Mouse (Mus musculus) myocyte (in vitro differentiated cells): Measurements from ENCODE around the gene Gm9972. TPM values are rescaled to one million over a fixed set of nuclear protein-coding genes. Genes with fewer than 3 reads are reported as not detected.

Experiments
- H3K27me3 ChIP-seq: one replicate; pipeline ENCODE4 v1.6.1; 2011; ENCODE audit not compliant: control insufficient read depth, insufficient read depth, insufficient read length
- H3K36me3 ChIP-seq: one replicate; pipeline ENCODE4 v1.6.1; 2011; ENCODE audit not compliant: control insufficient read depth, insufficient read depth
- H3K4me2 ChIP-seq: one replicate; pipeline ENCODE4 v1.6.1; 2011; ENCODE audit warnings: low read depth, control low read depth
- H3K4me3 ChIP-seq: one replicate; pipeline ENCODE4 v1.5.1; 2011; ENCODE audit warnings: mild to moderate bottlenecking, control low read depth, moderate library complexity
- H3K79me2 ChIP-seq: one replicate; pipeline ENCODE4 v1.6.1; 2011; ENCODE audit not compliant: control insufficient read depth, insufficient read depth
- H3ac ChIP-seq: one replicate; pipeline ENCODE4 v1.6.1; 2011; ENCODE audit not compliant: control insufficient read depth, insufficient read length
- CEBPB ChIP-seq: IDR thresholded peaks from 2 replicates; pipeline ENCODE4 v1.6.1; 2011; ENCODE audit warnings: mild to moderate bottlenecking, moderate library complexity; ENCODE audit not compliant: poor library complexity, insufficient read depth, severe bottlenecking
- E2F4 ChIP-seq: IDR thresholded peaks from one replicate; pipeline ENCODE4 v1.6.1; 2011; ENCODE audit warnings: mild to moderate bottlenecking, control low read depth, moderate library complexity; ENCODE audit not compliant: insufficient read depth
- MAX ChIP-seq: IDR thresholded peaks from one replicate; pipeline ENCODE4 v1.6.1; 2011; ENCODE audit warnings: low read depth, mild to moderate bottlenecking, control low read depth
- MYOD1 ChIP-seq, 3 experiments: IDR thresholded peaks; one replicate each; pipeline ENCODE4 v1.6.1; 2011; ENCODE audit warnings: control low read depth in 2 of 3, low read depth in 2 of 3, mild to moderate bottlenecking in 2 of 3, moderate library complexity in 1 of 3; ENCODE audit not compliant: insufficient read length in 2 of 3, control insufficient read depth in 1 of 3
- MYOG ChIP-seq, 3 experiments: IDR thresholded peaks; one replicate each; pipeline ENCODE4 v1.6.1; 2011; ENCODE audit warnings: control low read depth in 2 of 3, low read depth in 2 of 3, mild to moderate bottlenecking in 2 of 3; ENCODE audit not compliant: insufficient read length in 2 of 3, control insufficient read depth in 1 of 3, insufficient read depth in 1 of 3
- POLR2A ChIP-seq: IDR thresholded peaks from one replicate; pipeline ENCODE4 v1.6.1; 2011; ENCODE audit warnings: low read depth, mild to moderate bottlenecking, control low read depth, moderate library complexity; ENCODE audit not compliant: insufficient read length
- POLR2AphosphoS2 ChIP-seq: IDR thresholded peaks from one replicate; pipeline ENCODE4 v1.6.1; 2011; ENCODE audit warnings: low read depth, control low read depth; ENCODE audit not compliant: insufficient read length
- REST ChIP-seq: IDR thresholded peaks from one replicate; pipeline ENCODE4 v1.6.1; 2011; ENCODE audit warnings: mild to moderate bottlenecking, control low read depth, moderate library complexity; ENCODE audit not compliant: insufficient read depth, insufficient read length
- SRF ChIP-seq: IDR thresholded peaks from one replicate; pipeline ENCODE4 v1.6.1; 2011; ENCODE audit warnings: low read depth; ENCODE audit not compliant: control insufficient read depth, insufficient read length
- TCF12 ChIP-seq: IDR thresholded peaks from one replicate; pipeline ENCODE4 v1.6.1; 2011; ENCODE audit warnings: mild to moderate bottlenecking, control low read depth; ENCODE audit not compliant: poor library complexity, insufficient read depth, severe bottlenecking
- TCF3 ChIP-seq: IDR thresholded peaks from one replicate; pipeline ENCODE4 v1.6.1; 2011; ENCODE audit warnings: low read depth, control low read depth; ENCODE audit not compliant: insufficient read length
- USF1 ChIP-seq: IDR thresholded peaks from one replicate; pipeline ENCODE4 v1.6.1; 2011; ENCODE audit warnings: low read depth, mild to moderate bottlenecking, control low read depth, moderate library complexity
- polyA plus RNA-seq: library from polyadenylated mRNA; unstranded; fragments of >200 nt; fragmentation: generic; extraction: Trizol; gene quantifications from one replicate; pipeline ENCODE4 v1.2.1, GENCODE M21; 2012; ENCODE audit warnings: missing spikeins

The Gm9972 gene
- polyA plus RNA-seq, 1 experiment, result not detected

DNA sequence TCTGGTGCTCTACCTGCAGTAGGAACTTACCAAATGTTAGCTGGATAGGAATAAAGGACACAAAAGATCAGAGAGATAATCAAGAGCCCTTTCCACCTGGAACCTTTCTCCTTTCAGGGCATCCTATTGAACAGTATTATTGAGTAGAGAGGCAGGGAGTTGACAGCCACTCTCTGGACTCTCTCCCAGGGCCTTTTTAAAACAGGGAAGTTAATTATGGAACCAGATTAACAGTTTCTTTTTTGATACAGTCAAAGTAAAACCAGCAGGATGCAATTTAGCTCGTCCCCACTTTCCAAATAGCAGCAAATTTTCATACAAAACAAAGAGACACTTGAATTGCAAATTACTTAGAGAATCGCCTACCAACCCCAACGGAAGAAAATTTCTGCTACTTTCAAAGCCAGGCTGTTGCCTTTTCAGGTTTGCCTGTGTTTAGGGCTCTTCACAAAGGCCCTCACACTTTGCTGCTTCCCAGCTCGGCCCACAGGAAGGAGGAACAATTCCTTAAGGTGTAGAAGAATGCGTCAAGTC, 24.0 kb downstream of the Gm9972 start:
- no peak overlapping the region for H3K4me2 ChIP-seq
- TF ChIP-seq CEBPB, result no peak
- TF ChIP-seq USF1, result no peak
- TF ChIP-seq POLR2A, result no peak
- no peak for TF ChIP-seq SRF
- TF ChIP-seq REST, result no peak
- no peak for TF ChIP-seq E2F4
- no peak for TF ChIP-seq MAX
- no peak for TF ChIP-seq MYOD1 (IDR thresholded peaks at IDR 0.05; ENCODE audit: control insufficient read depth in 1 of 3, insufficient read length in 2 of 3, low read depth in 2 of 3)
- TF ChIP-seq MYOG (IDR thresholded peaks at IDR 0.05; ENCODE audit: control insufficient read depth in 1 of 3, insufficient read depth in 1 of 3, insufficient read length in 2 of 3, low read depth in 2 of 3), result no peak
- TF ChIP-seq TCF12, result no peak
- TF ChIP-seq POLR2AphosphoS2, result no peak
- TF ChIP-seq TCF3, result no peak
- H3ac ChIP-seq, result no peak overlapping the region
- no peaks in the 10 kb centered on the region for H3K36me3 ChIP-seq
- H3K4me3 ChIP-seq, result no peak overlapping the region
- H3K27me3 ChIP-seq, result no peaks in the 10 kb centered on the region
- H3K79me2 ChIP-seq, result no peaks in the 10 kb centered on the region

DNA sequence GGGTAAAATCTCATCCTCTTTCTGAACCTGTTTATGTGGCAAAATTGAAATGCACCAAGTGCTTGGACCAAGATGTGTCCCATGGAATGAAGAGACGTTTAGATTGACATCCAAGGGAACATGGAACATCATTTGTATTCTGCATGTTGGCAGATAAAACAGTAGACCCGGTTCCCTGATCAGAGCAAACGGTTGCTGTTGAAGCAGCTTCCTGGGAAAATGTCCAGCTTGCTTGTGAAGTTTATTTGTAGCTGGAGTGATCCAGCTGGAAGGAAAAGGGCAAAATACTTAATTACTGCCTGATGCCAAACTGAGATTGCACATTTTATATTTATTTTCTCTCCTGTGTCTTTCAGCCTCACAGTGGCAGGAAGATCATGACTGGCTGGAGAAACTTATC, 26.7 kb downstream of the Gm9972 start:
- Histone ChIP-seq H3ac (no peak overlapping the region), H3K79me2 (no peaks in the 10 kb centered on the region), H3K4me3 (no peak overlapping the region), H3K4me2 (no peak overlapping the region), H3K27me3 (no peaks in the 10 kb centered on the region), H3K36me3 (no peaks in the 10 kb centered on the region)
- TF ChIP-seq TCF3 (no peak), TCF12 (no peak), SRF (no peak), MAX (no peak), POLR2AphosphoS2 (no peak), CEBPB (no peak), POLR2A (no peak), E2F4 (no peak), MYOD1 (IDR thresholded peaks at IDR 0.05; ENCODE audit: control insufficient read depth in 1 of 3, insufficient read length in 2 of 3, low read depth in 2 of 3) (no peak), REST (no peak), USF1 (no peak), MYOG (IDR thresholded peaks at IDR 0.05; ENCODE audit: control insufficient read depth in 1 of 3, insufficient read depth in 1 of 3, insufficient read length in 2 of 3, low read depth in 2 of 3) (no peak)

DNA sequence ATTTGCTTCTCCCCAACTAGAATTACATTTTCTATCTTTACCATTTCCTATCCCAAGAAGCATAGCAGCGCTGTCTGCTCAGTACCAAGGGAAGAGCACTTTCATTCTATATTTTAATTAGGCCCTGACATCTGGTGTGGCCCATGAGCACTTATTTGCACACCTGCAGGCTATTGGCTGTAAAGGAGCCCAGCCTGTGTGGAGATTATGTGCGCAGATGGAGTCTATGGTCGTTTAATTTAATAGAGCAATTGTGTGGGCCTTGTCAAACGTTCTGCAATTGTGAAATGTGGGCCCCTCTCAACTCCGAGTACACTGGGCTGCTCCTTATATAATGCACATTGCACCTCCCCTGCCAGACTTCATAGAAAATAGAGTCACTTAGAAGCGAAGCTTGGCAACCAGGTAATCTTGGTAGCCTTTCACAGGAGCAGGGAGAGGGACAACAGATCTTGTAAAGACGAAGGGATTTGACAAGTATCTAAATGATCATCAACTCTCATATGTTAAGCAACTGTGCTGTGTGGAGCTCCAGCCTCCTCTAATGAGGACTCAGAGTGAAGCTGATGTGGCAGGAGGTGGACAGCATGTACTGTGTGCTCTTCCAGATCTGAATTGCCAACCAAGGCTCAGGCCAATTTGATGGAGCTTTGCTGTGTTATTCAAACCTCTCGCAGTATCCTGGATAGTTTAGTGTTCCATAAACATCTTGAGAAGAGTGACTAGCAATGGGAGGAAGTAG, 50.9 kb downstream of the Gm9972 start:
- no peaks in the 10 kb centered on the region for H3K27me3 ChIP-seq
- H3K4me3 ChIP-seq, result no peak overlapping the region
- H3K79me2 ChIP-seq, result no peaks in the 10 kb centered on the region
- TF ChIP-seq POLR2AphosphoS2 (no peak), TCF3 (no peak), MAX (no peak), SRF (no peak)
- no peaks in the 10 kb centered on the region for H3K36me3 ChIP-seq
- no peak overlapping the region for H3K4me2 ChIP-seq
- no peak overlapping the region for H3ac ChIP-seq

Other genes starting within 250 kb of the Gm9972 start
- 0.02 TPM for gene Atp10b, start 114.1 kb downstream of the Gm9972 start, polyA plus RNA-seq